Mouse (Mus musculus) macrophage (primary cell): ENCODE results near the gene 4930438A08Rik. TPM values are rescaled to one million over a fixed set of nuclear protein-coding genes. Genes with fewer than 3 reads are reported as not detected.

ENCODE experiments used
- H3K27ac ChIP-seq: fragments of 350-480 bp; formaldehyde crosslinking; 2 replicates; pipeline ENCODE4 v1.9.0; 2021
- H3K36me3 ChIP-seq: fragments of 350-480 bp; formaldehyde crosslinking; 2 replicates; pipeline ENCODE4 v1.9.0; 2021; ENCODE audit errors: inconsistent target
- H3K4me3 ChIP-seq: fragments of 350-480 bp; formaldehyde crosslinking; 2 replicates; pipeline ENCODE4 v1.9.0; 2021; ENCODE audit errors: inconsistent target
- H3K79me2 ChIP-seq: fragments of 350-480 bp; formaldehyde crosslinking; 2 replicates; pipeline ENCODE4 v1.9.0; 2021; ENCODE audit errors: inconsistent target
- WGBS: methylation state at CpG from one replicate; pipeline ENCODE4 v1.1.7; 2026; ENCODE audit warnings: inconsistent platforms; ENCODE audit not compliant: missing documents; 5-methylcytosine and 5-hydroxymethylcytosine counted together
- polyA plus RNA-seq: library from polyadenylated mRNA; stranded (reverse); fragments of 250-400 nt; gene quantifications from 3 replicates; pipeline ENCODE4 v1.2.4, GENCODE M21; 2018; ENCODE audit warnings: inconsistent platforms

The 4930438A08Rik gene
- polyA plus RNA-seq, 1 experiment from 2014 or later = 0.17 TPM

DNA sequence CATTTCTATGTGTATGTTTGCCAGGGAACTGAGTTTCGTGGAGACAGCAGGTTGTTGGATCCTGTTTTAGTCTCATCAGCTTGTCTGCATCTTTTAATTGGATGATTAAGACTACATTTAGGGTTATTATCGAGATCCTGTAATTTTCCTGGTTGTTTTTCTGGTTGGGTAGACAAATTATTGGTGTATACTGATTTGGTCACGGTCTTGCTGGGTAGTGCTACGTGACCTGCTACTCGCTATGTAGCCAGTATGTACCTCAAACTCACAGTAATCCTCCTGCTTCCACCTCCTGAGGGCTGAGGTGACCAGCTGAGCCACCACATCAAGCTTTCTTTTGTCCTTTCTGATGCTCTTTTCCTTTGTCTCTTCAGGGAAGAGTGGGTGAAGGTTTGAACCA lies 16.8 kb upstream of the 4930438A08Rik start:
- H3K79me2 ChIP-seq = no peaks in the 10 kb centered on the region
- H3K36me3 ChIP-seq = no peaks in the 10 kb centered on the region
- 93% methylated on average over 5 of the region's 5 CpGs for WGBS
- H3K4me3 ChIP-seq = no peak overlapping the region
- H3K27ac ChIP-seq = no peak overlapping the region

DNA sequence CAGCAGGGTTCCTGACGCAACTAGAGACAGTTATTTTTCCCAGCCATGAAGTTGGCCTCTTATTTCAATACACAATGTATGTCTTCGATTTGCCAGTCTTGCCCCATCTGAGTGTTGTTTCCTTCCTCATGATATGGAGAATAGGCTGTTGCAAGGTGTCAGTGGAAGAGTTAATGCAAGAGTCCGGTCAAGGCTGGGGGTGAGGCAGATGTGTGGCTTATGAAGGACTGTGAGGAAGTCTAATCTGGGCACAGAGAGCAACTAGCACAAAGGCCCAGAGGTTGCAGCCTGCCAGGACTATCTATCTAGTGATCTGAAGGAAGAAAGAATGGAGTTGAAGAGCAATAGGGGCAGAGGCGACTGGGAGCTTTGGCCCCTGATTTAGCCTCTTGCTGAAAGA lies 14.4 kb upstream of the 4930438A08Rik start:
- H3K36me3 ChIP-seq = no peaks in the 10 kb centered on the region
- H3K27ac ChIP-seq = no peak overlapping the region
- no peak overlapping the region for H3K4me3 ChIP-seq
- 41% methylated on average over 4 of the region's 4 CpGs for WGBS
- H3K79me2 ChIP-seq = no peaks in the 10 kb centered on the region

DNA sequence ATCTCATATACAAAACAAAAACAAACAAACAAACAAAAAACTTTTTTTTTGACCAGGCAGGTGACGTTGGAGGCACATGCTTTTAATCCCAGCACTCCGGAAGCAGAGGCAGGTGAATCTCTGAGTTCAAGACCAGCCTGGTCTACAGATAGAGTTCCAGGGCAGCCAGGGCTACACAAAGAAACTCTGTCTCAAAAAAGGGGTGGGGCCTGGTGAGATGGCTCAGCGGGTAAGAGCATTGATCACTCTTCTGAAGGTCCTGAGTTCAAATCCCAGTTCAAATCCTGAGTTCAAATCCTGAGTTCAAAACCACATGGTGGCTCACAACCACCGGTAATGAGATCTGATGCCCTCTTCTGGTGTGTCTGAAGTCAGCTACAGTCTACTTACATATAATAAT lies 12.8 kb upstream of the 4930438A08Rik start:
- 94% methylated on average over 4 of the region's 4 CpGs for WGBS
- H3K27ac ChIP-seq = no peak overlapping the region
- no peak overlapping the region for H3K4me3 ChIP-seq
- no peaks in the 10 kb centered on the region for H3K79me2 ChIP-seq
- H3K36me3 ChIP-seq = no peaks in the 10 kb centered on the region

DNA sequence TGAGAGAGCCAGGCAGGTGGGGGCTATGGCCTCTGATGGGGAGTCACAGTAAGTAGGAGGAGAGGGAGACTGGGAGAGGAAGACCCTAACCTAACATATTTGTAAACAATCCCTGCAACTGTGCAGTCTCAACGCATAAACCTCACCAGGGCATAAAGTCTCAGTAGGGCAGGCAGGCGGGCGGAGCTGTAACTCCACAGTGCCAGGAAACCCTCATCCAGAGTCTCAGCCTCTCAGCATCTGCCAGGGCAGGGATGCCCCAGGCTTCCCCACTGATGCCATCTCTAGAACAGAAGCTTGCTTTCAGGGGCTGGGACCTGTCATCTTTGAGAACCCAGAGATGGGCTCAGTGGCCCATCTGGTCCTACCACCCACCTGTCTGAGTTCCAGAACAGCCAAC lies 12.3 kb upstream of the 4930438A08Rik start:
- H3K36me3 ChIP-seq = no peaks in the 10 kb centered on the region
- H3K27ac ChIP-seq = no peak overlapping the region
- H3K79me2 ChIP-seq = no peaks in the 10 kb centered on the region
- H3K4me3 ChIP-seq = no peak overlapping the region
- 94% methylated on average over 3 of the region's 3 CpGs for WGBS

DNA sequence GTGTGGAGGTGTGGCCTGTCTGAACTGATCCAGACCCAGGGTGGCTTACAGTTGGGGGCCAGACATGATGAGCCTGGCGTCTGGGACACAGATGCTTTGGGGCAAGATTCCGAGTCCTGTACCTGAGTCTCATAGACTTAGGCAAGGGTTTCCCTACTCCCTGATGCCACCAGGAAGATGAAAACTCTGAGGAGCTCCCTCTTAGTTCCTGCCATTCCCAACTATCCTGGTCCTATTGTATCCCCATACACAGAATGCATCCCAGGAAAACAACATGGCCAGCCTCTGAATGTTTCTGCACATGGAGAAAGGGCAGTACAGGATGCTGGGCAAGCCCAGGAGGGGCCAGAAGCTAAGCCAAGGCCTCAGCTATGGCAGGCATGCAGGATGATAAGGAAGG lies 11.1 kb upstream of the 4930438A08Rik start:
- H3K27ac ChIP-seq = no peak overlapping the region
- H3K4me3 ChIP-seq = no peak overlapping the region
- no peaks in the 10 kb centered on the region for H3K36me3 ChIP-seq
- no peaks in the 10 kb centered on the region for H3K79me2 ChIP-seq
- WGBS = 92% methylated on average over 2 of the region's 2 CpGs

DNA sequence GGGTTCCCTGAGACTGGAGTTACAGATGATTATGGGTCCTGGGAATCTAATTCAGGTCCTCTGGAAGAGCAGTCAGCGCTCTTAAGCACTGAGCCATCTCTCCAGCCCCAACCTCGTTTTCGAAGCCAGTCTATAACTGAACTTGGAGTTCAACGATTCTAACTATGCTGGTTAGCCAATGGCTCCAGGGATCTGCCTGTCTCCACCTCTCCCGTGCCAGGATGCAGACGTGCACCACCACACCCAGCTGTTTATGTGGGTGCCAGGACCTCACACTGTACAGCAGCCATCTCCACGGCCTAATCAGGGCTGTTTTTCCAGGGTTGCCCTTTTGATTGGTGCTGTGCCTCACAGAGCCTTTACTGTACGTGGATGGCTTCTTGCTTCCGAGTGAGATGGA lies 10.1 kb upstream of the 4930438A08Rik start:
- WGBS = 92% methylated on average over 9 of the region's 9 CpGs
- no peak overlapping the region for H3K4me3 ChIP-seq
- H3K36me3 ChIP-seq = no peaks in the 10 kb centered on the region

DNA sequence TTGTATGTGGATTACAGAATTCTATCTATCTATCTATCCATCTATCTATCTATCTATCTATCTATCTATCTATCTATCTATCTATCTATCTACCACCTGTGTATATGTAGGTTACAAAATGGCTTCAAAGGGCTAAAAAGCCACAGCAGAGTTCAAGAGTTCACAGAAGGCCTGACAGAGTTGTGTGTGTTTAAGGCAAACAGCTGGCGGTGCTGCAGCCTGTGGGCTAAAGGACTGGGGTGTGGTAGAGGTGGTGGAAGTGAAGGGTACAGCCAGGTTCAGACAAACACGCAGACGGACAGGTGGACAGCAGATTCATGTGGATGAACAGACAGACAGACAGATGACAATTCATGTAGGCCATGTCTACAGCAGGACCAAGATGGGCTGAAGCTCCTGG lies 6.3 kb upstream of the 4930438A08Rik start:
- no peaks in the 10 kb centered on the region for H3K36me3 ChIP-seq
- no peaks in the 10 kb centered on the region for H3K79me2 ChIP-seq
- no peak overlapping the region for H3K27ac ChIP-seq
- 94% methylated on average over 3 of the region's 3 CpGs for WGBS
- no peak overlapping the region for H3K4me3 ChIP-seq

More for the DNA sequence above, 10.1 kb upstream of the 4930438A08Rik start:
- H3K79me2 ChIP-seq = no peaks in the 10 kb centered on the region
- H3K27ac ChIP-seq = no peak overlapping the region

DNA sequence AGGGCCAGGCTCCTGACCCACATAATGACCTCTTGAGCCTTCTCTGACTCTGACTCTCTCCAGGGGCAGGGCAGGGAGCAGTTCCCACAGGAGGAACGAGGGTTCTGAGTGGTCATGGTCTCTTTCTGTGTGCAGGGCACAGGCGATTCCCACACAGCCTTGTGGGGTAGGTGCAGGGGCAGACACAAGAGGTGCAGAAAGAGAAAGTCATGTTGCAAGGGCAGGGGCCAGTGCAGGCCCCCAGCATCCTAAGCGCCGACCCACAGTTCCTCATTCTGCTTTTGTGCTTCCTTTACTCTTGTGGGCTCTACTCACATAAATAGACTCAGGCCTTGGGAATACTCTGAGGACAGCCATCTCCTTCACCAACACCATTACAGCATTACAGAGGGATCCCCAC lies 1.2 kb downstream of the 4930438A08Rik start:
- H3K4me3 ChIP-seq = no peak overlapping the region
- H3K36me3 ChIP-seq = no peaks in the 10 kb centered on the region
- H3K79me2 ChIP-seq = no peaks in the 10 kb centered on the region
- 4% methylated on average over 2 of the region's 4 CpGs for WGBS
- no peak overlapping the region for H3K27ac ChIP-seq

DNA sequence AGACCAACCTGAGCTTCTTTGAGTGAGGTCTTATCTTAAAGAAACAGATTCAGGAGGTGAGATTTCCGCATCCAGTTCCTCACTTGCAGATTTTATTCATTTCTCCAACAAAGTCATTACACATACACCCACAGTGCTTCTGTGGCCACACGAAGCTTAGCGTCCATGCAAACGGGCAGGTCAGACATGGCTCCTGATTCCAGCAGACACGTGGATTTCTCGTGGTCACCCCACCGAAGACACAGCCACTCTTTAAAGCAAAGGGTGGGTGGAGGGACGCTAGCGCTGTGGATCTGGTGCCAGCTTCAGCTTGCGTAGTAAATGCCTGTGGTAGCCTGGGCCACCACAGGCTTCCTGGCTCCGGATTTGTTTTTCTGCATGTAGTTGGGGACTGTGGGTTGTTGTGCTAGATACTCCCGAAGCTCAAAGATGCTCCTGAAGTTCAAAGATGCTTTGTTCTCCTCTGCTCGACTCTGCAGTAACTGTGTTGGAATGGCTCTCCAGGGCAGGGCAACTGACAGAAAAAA lies 7.4 kb downstream of the 4930438A08Rik start:
- no peaks in the 10 kb centered on the region for H3K79me2 ChIP-seq
- no peak overlapping the region for H3K4me3 ChIP-seq
- WGBS = 47% methylated on average over 13 of the region's 13 CpGs
- H3K27ac ChIP-seq = no peak overlapping the region
- no peaks in the 10 kb centered on the region for H3K36me3 ChIP-seq

DNA sequence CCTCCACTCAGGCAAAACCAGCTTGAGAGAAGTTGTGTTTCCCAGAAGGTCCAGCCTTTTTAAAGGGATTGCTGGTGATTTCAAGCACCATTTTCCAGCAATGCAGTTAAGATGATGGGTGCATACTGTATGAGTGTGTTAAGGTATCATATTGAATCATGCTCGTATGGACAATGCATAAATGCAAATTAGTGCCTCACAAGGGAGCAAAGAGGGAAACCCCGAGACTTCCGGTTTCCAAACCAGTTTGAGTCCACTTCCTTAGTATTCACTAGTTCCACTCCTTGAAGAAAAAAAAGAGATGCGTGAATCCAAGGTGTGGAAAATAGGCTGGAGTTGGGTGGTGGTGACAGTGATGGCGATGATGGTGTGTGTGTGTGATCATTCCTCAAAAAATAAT lies 7.9 kb downstream of the 4930438A08Rik start:
- no peak overlapping the region for H3K27ac ChIP-seq
- H3K4me3 ChIP-seq = no peak overlapping the region
- H3K36me3 ChIP-seq = no peaks in the 10 kb centered on the region
- 46% methylated on average over 5 of the region's 5 CpGs for WGBS
- no peaks in the 10 kb centered on the region for H3K79me2 ChIP-seq

DNA sequence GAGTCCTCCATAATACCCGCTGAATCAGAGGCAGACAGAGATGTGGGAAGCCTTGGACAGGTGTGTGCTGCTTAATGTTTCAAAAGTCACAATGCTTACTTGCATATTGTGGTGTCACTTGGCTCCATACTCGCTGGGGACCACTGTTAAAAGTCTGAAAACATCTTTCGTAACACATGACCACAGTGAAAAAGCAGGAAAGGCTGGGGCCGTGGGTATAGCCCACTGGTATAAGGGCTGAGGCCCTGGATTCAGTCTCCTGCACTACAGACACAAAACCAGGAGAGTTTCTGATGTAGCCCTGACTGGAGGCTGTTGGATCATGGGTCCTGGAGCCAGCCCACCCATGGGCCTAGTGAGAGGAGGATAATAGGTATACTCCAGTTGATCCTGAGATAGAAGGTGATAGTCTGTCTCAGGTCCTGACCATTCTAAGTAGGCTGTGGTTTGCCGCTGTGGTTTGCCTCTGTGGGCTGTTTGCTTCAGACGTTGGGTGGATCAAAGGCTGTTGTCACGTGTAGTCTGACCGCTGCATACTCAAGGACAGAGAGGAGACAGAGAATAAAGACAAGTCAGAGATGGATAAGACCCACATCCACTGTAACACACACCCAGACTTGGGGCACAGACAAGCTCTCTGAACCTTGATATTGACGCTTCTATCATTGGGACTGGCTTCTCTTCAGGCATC lies 15.5 kb downstream of the 4930438A08Rik start:
- no peak overlapping the region for H3K4me3 ChIP-seq
- H3K27ac ChIP-seq = no peak overlapping the region
- no peaks in the 10 kb centered on the region for H3K36me3 ChIP-seq
- WGBS = 21% methylated on average over 9 of the region's 9 CpGs
- H3K79me2 ChIP-seq = no peaks in the 10 kb centered on the region

DNA sequence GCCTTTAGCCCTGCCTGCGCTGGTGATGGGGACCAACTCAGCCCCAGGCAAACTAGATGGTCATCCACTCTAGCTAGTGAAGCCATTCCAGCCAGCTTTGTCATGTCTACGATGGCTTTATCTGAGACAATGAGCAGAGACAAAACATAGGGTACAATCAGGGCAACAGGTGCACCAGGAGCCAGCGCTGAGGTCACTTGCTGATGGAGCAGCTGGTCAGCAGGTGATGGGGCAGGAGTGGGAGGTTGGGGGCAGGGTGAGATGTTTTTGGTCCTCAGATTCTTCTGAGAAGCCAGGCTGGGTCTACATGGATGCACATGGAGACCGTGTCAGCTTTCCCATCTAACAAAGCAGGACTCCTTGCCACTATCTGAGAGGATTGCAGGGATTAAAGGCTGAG lies 16.2 kb downstream of the 4930438A08Rik start:
- Histone ChIP-seq H3K79me2 (no peaks in the 10 kb centered on the region), H3K27ac (no peak overlapping the region), H3K4me3 (no peak overlapping the region), H3K36me3 (no peaks in the 10 kb centered on the region)
- WGBS = 84% methylated on average over 4 of the region's 4 CpGs

DNA sequence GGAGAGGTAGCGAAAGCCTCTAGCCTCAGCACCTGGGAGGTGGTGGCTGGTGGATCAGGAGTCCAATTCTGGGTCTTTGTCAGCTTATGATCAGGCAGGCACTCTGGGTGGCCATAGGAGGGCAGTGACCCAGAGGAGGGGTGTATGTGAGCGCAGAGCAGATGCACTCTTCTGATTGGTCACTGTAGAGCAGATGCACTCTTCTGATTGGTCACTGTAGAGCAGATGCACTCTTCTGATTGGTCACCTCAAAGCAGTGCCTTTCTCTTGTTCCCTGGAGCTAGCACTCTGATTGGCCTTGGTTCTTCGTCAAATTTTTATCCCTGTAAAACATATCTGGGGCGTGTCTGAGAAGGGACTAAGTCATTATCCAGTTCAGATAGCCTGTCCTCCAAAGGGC lies 18.2 kb downstream of the 4930438A08Rik start:
- no peak overlapping the region for H3K27ac ChIP-seq
- WGBS = 74% methylated on average over 4 of the region's 4 CpGs
- H3K79me2 ChIP-seq = no peaks in the 10 kb centered on the region
- no peaks in the 10 kb centered on the region for H3K36me3 ChIP-seq
- H3K4me3 ChIP-seq = no peak overlapping the region

DNA sequence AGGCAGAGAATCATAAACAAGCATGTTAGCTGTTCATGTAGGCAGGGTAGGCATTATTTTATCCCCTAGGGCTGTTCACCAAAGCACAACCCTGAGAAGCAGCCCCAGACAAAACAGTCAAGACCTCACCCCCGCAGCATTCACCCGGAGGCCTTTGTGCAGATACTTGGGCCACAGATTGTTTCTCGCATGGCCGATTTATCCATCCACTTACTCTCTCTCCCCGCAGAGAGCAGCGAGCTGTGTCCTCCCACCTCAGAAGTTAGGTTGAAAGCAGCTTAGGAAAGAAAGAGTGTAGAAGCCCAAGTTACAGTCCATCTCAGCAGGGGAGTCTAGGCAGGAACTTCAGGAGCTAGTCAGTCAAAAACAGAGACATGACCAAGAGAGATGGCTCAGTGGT lies 22.8 kb downstream of the 4930438A08Rik start:
- Histone ChIP-seq H3K4me3 (no peak overlapping the region), H3K27ac (no peak overlapping the region), H3K79me2 (no peaks in the 10 kb centered on the region), H3K36me3 (no peaks in the 10 kb centered on the region)
- WGBS = 88% methylated on average over 6 of the region's 6 CpGs

DNA sequence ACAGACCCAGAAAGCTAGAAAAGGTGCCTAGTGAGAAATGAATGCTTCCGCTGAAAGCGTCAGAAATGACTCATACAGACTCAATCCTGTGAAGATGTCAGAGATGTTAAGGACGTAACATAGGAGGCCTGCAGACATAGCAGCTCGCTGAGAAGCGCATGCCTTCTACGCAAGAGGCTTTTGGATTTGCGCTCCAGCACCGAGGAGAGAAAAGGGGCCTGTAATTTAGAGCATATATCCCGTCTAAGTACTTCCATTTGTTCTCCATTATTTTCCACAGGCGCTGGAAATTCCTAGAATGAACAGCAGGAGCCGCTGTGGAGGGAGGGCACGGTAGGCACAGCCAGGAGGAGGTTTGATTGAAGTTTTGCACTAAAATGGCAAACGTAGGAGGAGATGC lies 26.5 kb downstream of the 4930438A08Rik start:
- Histone ChIP-seq H3K27ac (no peak overlapping the region), H3K79me2 (no peaks in the 10 kb centered on the region), H3K36me3 (no peaks in the 10 kb centered on the region), H3K4me3 (peak overlapping the region; percentile 72)
- WGBS = 26% methylated on average over 13 of the region's 13 CpGs
